ENCODE assay signal across 18 mouse cellular contexts in the genomic region with DNA sequence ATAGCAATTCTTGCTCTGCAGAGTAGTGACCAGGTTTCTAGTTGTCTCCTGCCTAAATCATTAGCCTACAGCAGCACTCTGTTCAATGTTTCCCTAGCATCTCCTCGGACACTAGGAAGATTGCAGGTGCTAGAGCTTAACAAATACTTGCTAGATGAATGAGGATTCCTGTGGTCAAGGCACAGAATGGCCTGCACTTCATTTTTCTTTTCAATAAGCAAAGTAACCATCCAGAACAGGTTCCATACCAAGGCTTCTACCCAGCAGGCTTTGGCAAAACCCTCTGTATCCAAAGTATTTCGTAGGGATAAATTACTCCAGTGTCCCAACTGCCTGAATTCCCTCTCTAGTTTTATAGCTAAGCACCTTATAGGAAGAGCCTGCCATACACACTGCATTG.
"Had no signal": no experiment of that assay in that cellular context is flagged by ENCODE, and none has a peak within 500 bp of the region (broad histone marks: within the 10 kb centered on the region; RNA-seq: fewer than 3 reads in every experiment).

No protein-coding gene starts in this region.

- H3K27ac ChIP-seq: liver, embryonic 13.5 days; midbrain, embryonic 12.5 days; midbrain, embryonic 15.5 days; neural tube, embryonic 12.5 days; neural tube, embryonic 15.5 days; stomach, postnatal 0 days had no signal

- H3K9me3 ChIP-seq: liver, embryonic 13.5 days; midbrain, embryonic 12.5 days; midbrain, embryonic 15.5 days; neural tube, embryonic 12.5 days; neural tube, embryonic 15.5 days had no signal

- H3K9ac ChIP-seq: liver, embryonic 13.5 days; midbrain, embryonic 12.5 days; midbrain, embryonic 15.5 days; neural tube, embryonic 12.5 days; neural tube, embryonic 15.5 days had no signal

- ATAC-seq: midbrain, embryonic 15.5 days had no signal

- H3K4me2 ChIP-seq: liver, embryonic 13.5 days; midbrain, embryonic 12.5 days; midbrain, embryonic 15.5 days; neural tube, embryonic 12.5 days; neural tube, embryonic 15.5 days had no signal

- H3K36me3 ChIP-seq: liver, embryonic 13.5 days; midbrain, embryonic 12.5 days; midbrain, embryonic 15.5 days; neural tube, embryonic 12.5 days; neural tube, embryonic 15.5 days had no signal

- H3K27me3 ChIP-seq: liver, embryonic 13.5 days; midbrain, embryonic 12.5 days; midbrain, embryonic 15.5 days; neural tube, embryonic 12.5 days; neural tube, embryonic 15.5 days had no signal

- DNase-seq: kidney, postnatal 14 days; kidney, postnatal 4 days; left cerebral cortex, postnatal 4 days; liver, embryonic 13.5 days; lung, adult 2 months; lung, postnatal 14 days; lung, postnatal 4 days; right cerebral cortex, adult 18-20 months; right cerebral cortex, postnatal 14 days; right cerebral cortex, postnatal 4 days; thymus, adult 2 months; thymus, postnatal 14 days; thymus, postnatal 4 days had no signal

- H3K4me1 ChIP-seq: liver, embryonic 13.5 days; midbrain, embryonic 15.5 days had no signal

- H3K4me3 ChIP-seq: liver, embryonic 13.5 days; midbrain, embryonic 12.5 days; midbrain, embryonic 15.5 days; neural tube, embryonic 12.5 days; neural tube, embryonic 15.5 days had no signal
